Mouse (Mus musculus): ENCODE measurements around the gene Tk2.
A peak's percentile ranks its signal among the peaks of the same experiment; 100 is the strongest.

Tk2 gene

DNA sequence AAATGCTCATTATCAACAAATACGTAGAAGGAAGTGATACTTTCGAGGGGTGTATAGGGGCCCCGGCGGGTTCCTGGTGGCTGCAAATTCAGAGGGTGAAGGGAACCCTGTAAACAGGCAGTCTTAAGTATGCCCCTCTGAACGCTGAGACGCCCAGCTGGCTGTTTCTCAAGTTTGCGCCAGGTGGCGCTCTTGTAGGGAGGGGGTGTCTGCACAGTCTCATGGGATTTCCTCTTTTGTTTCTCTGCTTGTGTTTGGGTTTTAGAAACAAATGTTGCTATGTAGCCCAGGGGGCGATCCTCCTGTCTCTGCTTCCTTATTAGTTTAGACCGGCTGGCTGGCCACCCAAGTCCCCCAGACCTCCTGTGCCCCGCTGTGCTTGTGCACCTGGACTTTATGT is 29.3 kb downstream of the Tk2 start:
- peak; percentile 67 for DNase-seq

DNA sequence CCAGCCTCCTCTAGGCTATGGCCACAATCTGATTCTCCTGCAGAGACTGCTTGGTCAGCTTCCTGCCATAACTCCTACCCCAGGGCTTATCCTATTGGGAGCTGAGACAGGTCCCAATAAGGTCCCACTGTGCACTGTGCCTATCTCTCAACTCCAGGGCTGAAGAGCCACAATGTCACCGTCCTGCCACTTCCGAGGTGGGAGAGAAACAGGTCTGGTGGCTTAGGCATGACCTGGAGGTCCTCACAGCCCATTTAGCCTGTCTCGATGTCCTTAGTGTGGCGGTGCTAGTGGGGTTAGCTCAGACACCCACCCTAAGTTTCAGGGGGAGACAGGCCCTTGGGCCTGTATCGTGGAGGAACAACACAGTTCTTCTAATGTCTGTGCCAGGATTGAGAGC is 30.8 kb downstream of the Tk2 start:
- DNase-seq, result no peak

DNA sequence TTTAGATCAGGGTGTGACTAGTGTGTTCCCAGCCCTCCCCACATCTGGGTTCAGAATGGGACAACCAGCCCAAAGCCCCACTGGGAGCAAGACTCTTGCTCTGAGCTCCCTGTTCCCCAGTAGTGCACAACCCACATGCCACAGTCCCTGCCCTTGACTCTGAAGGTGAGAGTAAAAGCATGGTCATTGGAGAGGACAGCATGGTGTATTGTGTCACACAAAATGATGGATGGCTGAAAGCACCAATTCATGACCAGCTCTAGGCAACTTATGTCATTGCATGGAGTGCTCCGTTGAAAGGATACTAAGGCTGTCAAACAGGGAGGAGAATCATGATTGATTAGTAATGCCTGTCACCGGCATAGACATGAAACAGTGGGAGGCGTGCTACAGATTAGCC is 43.1 kb downstream of the Tk2 start:
- no peak for DNase-seq

DNA sequence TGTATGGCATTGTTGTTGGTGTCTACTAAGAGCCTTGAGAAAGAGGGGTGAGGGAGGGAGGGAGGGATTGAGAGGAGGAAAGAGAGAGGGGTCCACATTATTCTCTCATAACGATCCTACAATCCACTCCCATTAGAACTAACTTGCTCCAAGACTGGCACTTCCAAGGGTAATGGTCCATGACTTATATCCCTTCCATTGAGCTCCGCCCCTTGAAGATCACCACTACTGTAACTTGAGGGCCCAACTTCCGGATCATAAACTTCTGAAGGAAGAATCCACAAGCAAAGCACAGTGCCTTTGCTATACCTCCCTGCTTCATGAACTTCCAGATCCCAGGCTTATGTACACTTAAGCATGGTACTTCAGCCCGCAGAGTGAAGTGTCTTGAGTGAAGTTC is 46.0 kb downstream of the Tk2 start:
- DNase-seq, result no peak

DNA sequence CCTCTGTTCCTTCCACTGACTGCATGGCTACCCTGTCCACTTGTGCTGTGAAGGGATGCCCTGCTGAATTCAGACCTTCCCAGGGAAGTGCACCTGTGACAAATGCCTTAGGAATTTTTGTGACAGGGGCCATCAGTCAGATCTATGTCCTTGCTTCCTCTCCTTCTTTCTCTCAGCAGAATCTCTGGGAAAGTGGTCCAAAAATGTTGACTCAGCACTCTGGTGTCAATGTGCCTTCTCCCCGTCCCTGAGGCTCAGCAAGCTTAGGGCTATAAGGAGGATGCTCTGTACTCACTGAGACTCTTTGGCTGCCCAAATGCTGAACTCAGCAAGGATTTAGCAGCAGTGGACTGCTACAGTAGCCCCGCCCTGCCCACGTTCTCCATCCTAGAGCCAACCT is 46.7 kb downstream of the Tk2 start:
- DNase-seq, result no peak

DNA sequence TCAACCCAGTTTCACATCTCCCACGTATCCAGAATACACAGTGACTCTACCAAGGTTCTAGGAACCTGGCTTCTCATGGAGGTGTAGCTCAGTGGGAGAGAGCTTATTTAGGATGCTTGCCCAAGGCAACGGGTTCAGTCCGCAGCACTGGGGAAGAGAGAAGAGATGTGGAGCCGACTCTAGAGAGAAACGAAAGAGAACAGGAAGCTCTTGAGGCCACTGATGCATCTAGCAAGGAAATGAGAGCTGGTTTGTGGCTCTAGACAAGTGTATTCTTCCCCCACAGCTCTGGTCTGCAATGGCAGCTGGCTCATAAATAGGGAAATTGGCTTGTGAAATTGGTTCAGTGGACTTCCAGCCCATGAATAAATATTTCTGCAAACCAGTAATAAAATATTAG is 48.6 kb downstream of the Tk2 start:
- DNase-seq, result no peak

DNA sequence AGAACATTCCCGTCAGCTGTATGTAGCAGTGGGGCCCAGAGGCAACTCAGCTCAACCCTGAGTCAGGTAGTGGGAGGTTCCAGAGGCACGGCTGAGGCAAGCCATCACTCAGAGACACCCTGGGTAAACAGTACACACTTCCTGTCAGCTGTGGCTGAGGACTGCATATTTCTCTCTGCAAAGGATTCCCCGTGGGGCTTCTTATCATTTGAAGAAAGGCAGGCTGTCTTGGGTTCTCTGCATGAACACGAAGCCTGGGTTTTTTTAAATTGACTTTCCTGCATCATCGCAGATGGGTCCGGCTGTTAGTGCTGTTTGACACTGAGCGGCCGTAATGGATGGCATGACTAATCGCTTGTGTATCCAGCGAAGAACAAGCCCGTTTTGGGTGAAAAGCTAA is 56.9 kb downstream of the Tk2 start:
- DNase-seq, result peak; percentile 75

DNA sequence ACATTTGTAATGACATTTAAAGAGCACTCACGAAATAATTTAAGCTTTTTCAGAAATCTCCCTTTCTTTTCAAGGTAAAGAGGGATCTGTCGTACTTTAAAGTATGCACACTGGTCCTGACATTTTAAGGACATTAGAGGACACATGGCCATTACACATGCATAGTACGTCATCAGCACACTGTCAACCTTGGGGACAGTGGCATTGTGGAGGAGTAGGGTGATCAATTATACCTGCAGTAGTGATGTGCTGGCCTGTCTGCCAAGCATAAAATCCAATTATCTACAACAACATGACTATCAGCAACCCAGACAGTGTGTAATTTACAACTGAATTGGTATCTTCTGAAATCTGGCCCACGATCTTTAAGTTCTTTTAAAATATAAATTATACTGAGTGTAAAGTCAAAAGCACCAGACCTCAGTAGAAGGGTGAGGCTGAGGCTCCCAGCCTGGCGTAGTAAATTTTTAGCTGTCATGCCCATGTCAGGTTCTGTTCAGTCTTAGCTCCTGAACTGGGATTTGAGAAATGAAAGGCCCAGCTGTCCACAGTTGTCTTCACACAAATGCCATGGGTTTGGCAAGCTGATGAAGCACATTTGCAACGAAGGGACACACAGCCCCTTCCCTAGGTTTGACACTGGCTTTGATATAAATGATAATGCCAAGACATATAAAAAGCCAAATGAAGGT is 57.4 kb downstream of the Tk2 start:
- no peak for DNase-seq

DNA sequence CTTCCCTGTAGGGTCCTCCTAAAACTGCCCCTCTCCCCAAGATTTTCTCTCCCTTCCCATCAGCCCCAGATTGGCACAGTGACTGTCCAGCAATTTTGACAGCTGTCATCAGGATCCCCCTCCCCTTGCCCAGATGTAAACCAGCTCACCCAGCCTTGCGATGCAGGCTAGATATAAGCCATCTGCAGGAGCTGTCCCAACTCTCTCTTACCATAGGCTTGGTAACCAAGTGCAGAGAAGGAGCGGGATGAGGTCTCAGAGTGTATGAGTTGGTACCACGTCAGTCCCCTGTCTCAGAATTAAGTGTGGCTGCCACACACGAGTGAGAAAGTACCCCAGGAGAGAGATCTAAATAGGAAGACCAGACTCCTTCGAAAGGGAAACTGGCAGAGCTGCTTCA is 59.9 kb downstream of the Tk2 start:
- DNase-seq, result no peak

DNA sequence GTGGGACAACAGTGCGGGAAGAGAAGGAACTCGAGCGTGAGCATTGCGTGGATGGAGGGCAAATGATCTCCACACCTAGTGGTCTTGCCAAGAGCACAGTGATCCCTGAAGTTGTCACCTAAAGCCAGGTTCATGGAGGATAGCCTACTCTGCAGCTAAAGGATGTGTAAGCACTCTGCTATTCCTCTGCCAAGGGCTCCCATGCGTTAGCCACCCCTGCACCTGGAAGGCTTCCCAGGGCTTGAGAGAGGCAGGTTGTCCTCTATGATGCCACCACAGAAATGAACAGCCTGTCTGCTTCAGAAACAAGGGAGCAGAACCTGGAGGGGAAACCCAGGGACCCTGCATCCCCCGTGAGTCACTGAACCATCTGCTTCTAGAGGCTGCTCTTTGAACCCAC is 60.7 kb downstream of the Tk2 start:
- DNase-seq, result no peak

DNA sequence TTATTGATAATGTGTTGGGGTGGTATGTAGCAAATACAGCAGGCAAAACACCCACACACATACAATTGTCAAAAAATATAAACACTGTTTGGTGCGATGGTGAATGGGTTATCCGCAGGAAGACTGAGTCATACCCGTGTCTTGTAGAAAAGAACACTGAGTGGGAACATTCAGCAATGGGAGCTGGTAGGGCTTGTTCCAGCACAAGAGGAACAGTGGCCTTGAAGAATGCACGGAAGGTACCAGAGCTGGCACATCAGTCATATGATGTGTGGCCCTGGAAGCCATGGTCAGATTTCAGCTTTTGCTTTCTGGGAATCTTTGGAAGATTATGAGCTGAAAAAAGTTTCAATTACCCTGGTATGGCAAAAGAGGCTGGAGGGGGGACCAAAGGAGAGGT is 61.5 kb downstream of the Tk2 start:
- DNase-seq, result no peak

DNA sequence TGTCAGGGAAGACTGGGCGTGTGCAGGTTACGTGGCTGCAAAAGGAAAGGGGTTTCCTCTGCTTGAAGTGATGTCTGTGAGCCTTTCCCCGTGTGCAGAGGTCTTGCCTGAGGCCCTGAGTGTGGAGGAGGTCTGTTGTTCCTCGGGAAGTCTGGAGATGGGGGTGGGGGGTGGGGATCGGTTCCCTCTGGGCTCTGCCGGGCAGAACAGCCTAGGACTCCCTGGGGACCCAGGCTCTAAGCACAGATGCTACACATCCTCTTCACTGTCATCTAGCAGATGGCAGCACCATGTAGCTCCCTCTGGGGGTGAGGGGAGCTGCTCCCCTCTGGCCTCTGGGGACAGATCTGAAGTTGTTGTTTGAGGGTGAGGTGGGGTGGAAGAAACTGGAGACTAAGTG is 63.5 kb downstream of the Tk2 start:
- no peak for DNase-seq

DNA sequence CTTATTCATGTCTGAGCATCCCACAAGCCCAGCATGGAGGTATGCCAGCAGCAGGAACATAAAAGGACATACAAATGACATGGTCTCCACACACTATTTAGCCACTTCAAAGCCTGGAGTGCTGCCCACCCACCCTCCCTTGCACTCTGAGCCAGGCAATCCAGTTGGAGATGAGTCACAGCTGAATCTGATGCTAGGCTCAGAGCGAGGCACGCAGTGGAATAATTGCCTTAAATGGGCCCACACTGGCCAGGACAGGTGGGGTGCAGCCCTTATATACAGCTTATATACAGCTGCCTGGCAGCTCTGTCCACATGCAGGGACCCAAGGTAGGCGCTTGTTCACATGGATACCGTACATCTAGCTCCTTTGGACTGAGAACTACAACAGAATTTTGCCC is 71.3 kb downstream of the Tk2 start:
- no peak for DNase-seq

All from embryo, embryonic 11 days (tissue).